9 mouse cellular contexts compared by ENCODE assay signal in genomic region chr15:8896391-8896790, GRCm38 (mm10).
DNase-seq lines count a peak whose midpoint lies in the region; ATAC-seq lines count a peak whose summit lies in the region.
"Had no signal": no experiment of that assay in that cellular context is flagged by ENCODE, and none has a peak within 500 bp of the region (broad histone marks: within the 10 kb centered on the region; RNA-seq: fewer than 3 reads in every experiment).

No protein-coding gene starts in this region.

- H3K36me3 ChIP-seq in forebrain, embryonic 16.5 days (ENCODE audit: control insufficient read depth, insufficient read depth): no peaks in the 10 kb centered on the region

- no peak overlapping the region for H3K27ac ChIP-seq in forebrain, embryonic 16.5 days (ENCODE audit: low read length)

- no peaks in the 10 kb centered on the region for H3K9me3 ChIP-seq in forebrain, embryonic 16.5 days (ENCODE audit: control insufficient read depth, low read length)

- no peak overlapping the region for H3K9ac ChIP-seq in forebrain, embryonic 16.5 days (replicated peaks; ENCODE audit: low read depth, low read length)

- no peaks in the 10 kb centered on the region for H3K4me1 ChIP-seq in forebrain, embryonic 16.5 days (replicated peaks; ENCODE audit: control insufficient read depth, insufficient read depth, low read length)

- WGBS in forebrain, embryonic 16.5 days: 51% methylated on average over 12 of the region's 12 CpGs

- H3K4me2 ChIP-seq in forebrain, embryonic 16.5 days (ENCODE audit: low read length): no peak overlapping the region
- H3K4me2 ChIP-seq: liver, embryonic 11.5 days had no signal

- ATAC-seq in forebrain, embryonic 16.5 days: peak; percentile 80

- H3K27me3 ChIP-seq in forebrain, embryonic 16.5 days (replicated peaks; ENCODE audit: control insufficient read depth, insufficient read depth, low read length): no peaks in the 10 kb centered on the region

- intact Hi-C loops in heart, postnatal 25 days (cut with DNase I): no loop called here

- peak; percentile 22 for DNase-seq in retina, adult 2 months (ENCODE audit: low read depth, low spot score)
- no peak for DNase-seq in retina, embryonic 14.5 days (ENCODE audit: low spot score)
- DNase-seq in layer of hippocampus, postnatal 25 days (ENCODE audit: extremely low spot score in 1 of 2, low spot score in 1 of 2): peak; percentile 14 to 32
- DNase-seq in heart, postnatal 25 days (ENCODE audit: low spot score): no peak
- DNase-seq in kidney, postnatal 14 days: no peak
- no peak for DNase-seq in natural killer cell, adult 2 months (ENCODE audit: low spot score in 2 of 2)
- DNase-seq in thymus, postnatal 10 days (ENCODE audit: low spot score in 2 of 2): no peak

- no peak overlapping the region for H3K4me3 ChIP-seq in forebrain, embryonic 16.5 days (replicated peaks; ENCODE audit: low read length)

Comparison
In these comparisons a context has a peak if more than half of its experiments do, and no peak if none do; other contexts are left out.
1. DNase-seq: peak in retina, adult 2 months (single experiment) and layer of hippocampus, postnatal 25 days (2 of 2); none in retina, embryonic 14.5 days (single experiment), heart, postnatal 25 days (single experiment), kidney, postnatal 14 days (single experiment), natural killer cell, adult 2 months (0 of 2) and thymus, postnatal 10 days (0 of 2).